27 mouse cellular contexts compared by ENCODE assay signal in the genomic region with DNA sequence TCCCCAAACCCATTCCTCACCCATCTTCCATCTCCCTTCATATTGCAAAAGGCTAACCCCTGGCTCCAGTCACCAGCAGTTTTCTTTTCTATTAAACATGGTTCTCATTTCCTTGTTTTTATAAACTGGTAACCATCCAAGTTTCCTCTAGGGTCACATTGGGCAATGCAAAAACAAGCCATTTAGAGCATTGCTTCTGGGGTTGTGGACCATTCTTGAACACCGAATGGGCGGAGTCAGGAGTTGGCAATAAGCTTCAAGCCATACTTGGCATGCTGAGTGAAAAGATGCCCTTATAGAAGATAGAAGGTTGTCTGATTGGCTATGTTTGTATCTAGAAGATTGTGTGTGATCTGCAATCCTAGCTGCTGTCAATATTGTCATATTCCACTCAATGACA. TPM values are rescaled to one million over a fixed set of nuclear protein-coding genes. Genes with fewer than 3 reads are reported as not detected.
DNase-seq lines count a peak whose midpoint lies in the region; ATAC-seq and TF ChIP-seq lines count a peak whose summit lies in the region.
"Had no signal": no experiment of that assay in that cellular context is flagged by ENCODE, and none has a peak within 500 bp of the region (broad histone marks: within the 10 kb centered on the region; RNA-seq: fewer than 3 reads in every experiment).

No protein-coding gene starts in this region.

- no peaks in the 10 kb centered on the region for H3K27me3 ChIP-seq in lung, postnatal 0 days (replicated peaks; ENCODE audit: insufficient read depth, low read length)
- H3K27me3 ChIP-seq in intestine, embryonic 16.5 days (replicated peaks; ENCODE audit: control insufficient read depth, insufficient read depth, low read length) = no peaks in the 10 kb centered on the region
- H3K27me3 ChIP-seq: CH12.LX; embryonic facial prominence, embryonic 12.5 days; forebrain, embryonic 13.5 days; forebrain, embryonic 15.5 days had no signal

- no peak for TF ChIP-seq CTCF in gastrocnemius, adult 2 months (IDR thresholded peaks at IDR 0.05)
- TF ChIP-seq CTCF in lung, postnatal 0 days (IDR thresholded peaks at IDR 0.05) = no peak
- no peak for TF ChIP-seq CTCF in lung, adult 2 months (IDR thresholded peaks at IDR 0.05; ENCODE audit: insufficient read depth, low read length)

- ATAC-seq in lung, postnatal 0 days = no peak
- no peak for ATAC-seq in intestine, embryonic 16.5 days
- ATAC-seq: CD4-positive, CD25-positive, alpha-beta regulatory T cell, adult 4 months; forebrain, embryonic 13.5 days; forebrain, embryonic 15.5 days; forebrain, postnatal 0 days had no signal

- no peaks in the 10 kb centered on the region for H3K9me3 ChIP-seq in lung, postnatal 0 days (ENCODE audit: low read length)
- H3K9me3 ChIP-seq in intestine, embryonic 16.5 days (ENCODE audit: control insufficient read depth, low read length) = no peaks in the 10 kb centered on the region
- H3K9me3 ChIP-seq: embryonic facial prominence, embryonic 10.5 days; embryonic facial prominence, embryonic 12.5 days; forebrain, embryonic 13.5 days; forebrain, embryonic 15.5 days; G1E had no signal

- no peaks in the 10 kb centered on the region for H3K4me1 ChIP-seq in lung, postnatal 0 days (ENCODE audit: insufficient read depth, low read depth, low read length)
- H3K4me1 ChIP-seq in lung, adult 2 months (ENCODE audit: control insufficient read depth, insufficient read depth, low read length) = no peaks in the 10 kb centered on the region
- no peaks in the 10 kb centered on the region for H3K4me1 ChIP-seq in intestine, embryonic 16.5 days (ENCODE audit: control insufficient read depth, insufficient read depth, low read length)
- H3K4me1 ChIP-seq: embryonic facial prominence, embryonic 10.5 days; embryonic facial prominence, embryonic 12.5 days; forebrain, embryonic 13.5 days; forebrain, embryonic 15.5 days had no signal

- H3K27ac ChIP-seq in gastrocnemius, adult 2 months = 0 out of 2 replicates have a peak overlapping the region, but pooled peaks have one; percentile 5
- no peak overlapping the region for H3K27ac ChIP-seq in lung, postnatal 0 days (ENCODE audit: low read length)
- no peak overlapping the region for H3K27ac ChIP-seq in intestine, embryonic 16.5 days (ENCODE audit: low read length)
- H3K27ac ChIP-seq: embryonic facial prominence, embryonic 10.5 days; embryonic facial prominence, embryonic 12.5 days; forebrain, embryonic 13.5 days; forebrain, embryonic 15.5 days had no signal

- DNase-seq in gastrocnemius, adult 2 months = no peak
- DNase-seq in gastrocnemius, adult 8-10 months (ENCODE audit: low spot score in 2 of 2) = no peak
- peak; percentile 27 for DNase-seq in lung, postnatal 0 days (ENCODE audit: low spot score)
- no peak for DNase-seq in lung, adult 2 months
- DNase-seq in NIH3T3 (ENCODE audit: low read depth) = peak; percentile 49
- DNase-seq: adrenal gland, adult 8-10 months; adrenal gland, postnatal 14 days; adrenal gland, postnatal 36 days; B cell, adult 2 months; cerebellum, adult 11-12 months; cerebellum, adult 2 months; cerebellum, adult 9-10 months; cerebellum, postnatal 10 days; cerebellum, postnatal 25 days; forebrain, postnatal 0 days had no signal

- WGBS in lung, postnatal 0 days = 96% methylated on average over 2 of the region's 2 CpGs
- 86% methylated on average over 2 of the region's 2 CpGs for WGBS in lung, adult 2 months
- WGBS in intestine, embryonic 16.5 days = 93% methylated on average over 2 of the region's 2 CpGs

- H3K4me3 ChIP-seq in gastrocnemius, adult 2 months = no peak overlapping the region
- no peak overlapping the region for H3K4me3 ChIP-seq in lung, postnatal 0 days (ENCODE audit: low read depth, low read length)
- H3K4me3 ChIP-seq in lung, adult 2 months (replicated peaks; ENCODE audit: extremely low read depth, low read depth, low read length) = no peak overlapping the region
- H3K4me3 ChIP-seq in intestine, embryonic 16.5 days (ENCODE audit: low read length) = no peak overlapping the region
- H3K4me3 ChIP-seq: embryonic facial prominence, embryonic 10.5 days; embryonic facial prominence, embryonic 12.5 days; forebrain, embryonic 13.5 days; forebrain, embryonic 15.5 days had no signal

- no peak for TF ChIP-seq POLR2A in lung, adult 2 months (IDR thresholded peaks at IDR 0.05; ENCODE audit: borderline replicate concordance, extremely low read depth, low read depth, low read length)

- intact Hi-C loops in gastrocnemius, adult 2 months (cut with DNase I) = loop anchor here (5.0 kb wide), 2 partner anchors 241 to 356 kb away; no protein-coding TSS in a partner anchor

- no peak overlapping the region for H3K4me2 ChIP-seq in lung, postnatal 0 days (replicated peaks; ENCODE audit: low read depth, low read length)
- H3K4me2 ChIP-seq in intestine, embryonic 16.5 days (ENCODE audit: low read depth, low read length) = no peak overlapping the region
- H3K4me2 ChIP-seq: embryonic facial prominence, embryonic 12.5 days; forebrain, embryonic 13.5 days; forebrain, embryonic 15.5 days had no signal

- H3K36me3 ChIP-seq in lung, postnatal 0 days (ENCODE audit: insufficient read depth, low read length) = no peaks in the 10 kb centered on the region
- no peaks in the 10 kb centered on the region for H3K36me3 ChIP-seq in intestine, embryonic 16.5 days (ENCODE audit: control insufficient read depth, insufficient read depth, low read length)
- H3K36me3 ChIP-seq: embryonic facial prominence, embryonic 10.5 days; embryonic facial prominence, embryonic 12.5 days; forebrain, embryonic 15.5 days; G1E had no signal

- no peak overlapping the region for H3K9ac ChIP-seq in lung, postnatal 0 days (replicated peaks; ENCODE audit: low read depth)
- H3K9ac ChIP-seq in intestine, embryonic 16.5 days (ENCODE audit: low read depth, low read length) = no peak overlapping the region
- H3K9ac ChIP-seq: embryonic facial prominence, embryonic 12.5 days; forebrain, embryonic 13.5 days; forebrain, embryonic 15.5 days; forebrain, postnatal 0 days had no signal

- TF ChIP-seq EP300 in lung, postnatal 0 days (IDR thresholded peaks at IDR 0.05) = no peak

RNA-seq across cellular contexts. Expression of gene Gm17555, which starts 33.6 kb away (rescaled TPM):
- not detected for total RNA-seq in gastrocnemius, adult 2 months (2021)
- not detected for total RNA-seq in gastrocnemius, adult 8-10 months (2022)
- polyA plus RNA-seq in lung, postnatal 0 days (2015; fragmentation: Nextera tagmentation; extraction: Ambion mirVana) = not detected in 2 replicates
- polyA plus RNA-seq in lung, adult 2 months (2012; rRNA removed) = not detected in 2 replicates
- not detected in 2 replicates for polyA plus RNA-seq in intestine, embryonic 16.5 days (2015; fragmentation: Nextera tagmentation; extraction: Ambion mirVana)
- total RNA-seq: adrenal gland, adult 18-20 months; adrenal gland, adult 8-10 months; adrenal gland, postnatal 14 days; adrenal gland, postnatal 36 days; CH12.LX; forebrain, postnatal 0 days had no signal
- polyA plus RNA-seq: CD4-positive, CD25-positive, alpha-beta regulatory T cell, adult 4 months; cerebellum, adult 2 months; cortical plate, adult 2 months; embryonic facial prominence, embryonic 10.5 days; embryonic facial prominence, embryonic 12.5 days; embryonic facial prominence, embryonic 14.5 days; forebrain, embryonic 11.5 days; forebrain, embryonic 13.5 days; forebrain, embryonic 15.5 days; forebrain, postnatal 0 days; G1E had no signal

Comparison
In these comparisons a context has a peak if more than half of its experiments do, and no peak if none do; other contexts are left out.
1. DNase-seq: peak in lung, postnatal 0 days (single experiment) and NIH3T3 (single experiment); none in gastrocnemius, adult 2 months (single experiment), gastrocnemius, adult 8-10 months (0 of 2) and lung, adult 2 months (single experiment).